Mouse (Mus musculus) neural tube, embryonic 14.5 days (tissue): ENCODE measurements around the gene Stxbp4. TPM values are rescaled to one million over a fixed set of nuclear protein-coding genes. Genes with fewer than 3 reads are reported as not detected.
A peak's percentile ranks its signal among the peaks of the same experiment; 100 is the strongest.

Source experiments
- ATAC-seq: fragments of 200-750 bp; cut with Nextera tagmentation; 2 replicates; pipeline ENCODE4 v1.8.0; 2017; ENCODE audit warnings: low read depth, mild to moderate bottlenecking, moderate TSS enrichment, moderate library complexity
- H3K27ac ChIP-seq: fragments of 300-500 bp; sonication (generic); 2 replicates; pipeline ENCODE4 v1.5.1; 2014; ENCODE audit warnings: low read depth, mild to moderate bottlenecking, control low read depth, low read length, moderate library complexity, mixed read lengths
- H3K27me3 ChIP-seq: fragments of 300-500 bp; sonication (generic); 2 replicates; pipeline ENCODE4 v1.6.1; 2014; ENCODE audit warnings: low read length; ENCODE audit not compliant: control insufficient read depth, insufficient read depth
- H3K36me3 ChIP-seq: fragments of 300-500 bp; sonication (generic); 2 replicates; pipeline ENCODE4 v1.6.1; 2014; ENCODE audit warnings: low read length, mixed read lengths; ENCODE audit not compliant: control insufficient read depth, insufficient read depth
- H3K4me1 ChIP-seq: fragments of 300-500 bp; sonication (generic); 2 replicates; pipeline ENCODE4 v1.6.1; 2014; ENCODE audit warnings: low read length; ENCODE audit not compliant: control insufficient read depth, insufficient read depth
- H3K4me2 ChIP-seq: fragments of 300-500 bp; sonication (generic); 2 replicates; pipeline ENCODE4 v1.6.1; 2014; ENCODE audit warnings: mild to moderate bottlenecking, low read depth, low read length, control low read depth
- H3K4me3 ChIP-seq: fragments of 300-500 bp; sonication (generic); 2 replicates; pipeline ENCODE4 v1.5.1; 2014; ENCODE audit warnings: low read depth, low read length, control low read depth, mixed read lengths
- H3K9ac ChIP-seq: fragments of 300-500 bp; sonication (generic); replicated peaks from 2 replicates; pipeline ENCODE4 v1.6.1; 2014; ENCODE audit warnings: low read depth, mild to moderate bottlenecking, control low read depth, low read length, mixed read lengths
- H3K9me3 ChIP-seq: fragments of 300-500 bp; sonication (generic); 2 replicates; pipeline ENCODE4 v1.6.1; 2016; ENCODE audit warnings: low read length; ENCODE audit not compliant: control insufficient read depth
- WGBS: fragments of 180-500 bp; shearing (Covaris S2); extraction: QIAGEN DNeasy Blood & Tissue Kit; methylation state at CpG from one replicate; pipeline ENCODE4 v1.1.7; 2014; 5-methylcytosine and 5-hydroxymethylcytosine counted together
- polyA plus RNA-seq: library from polyadenylated mRNA; unstranded; fragments of >200 nt; fragmentation: Nextera tagmentation; extraction: Ambion mirVana; gene quantifications from 2 replicates; pipeline ENCODE4 v1.2.1, GENCODE M21; 2014

The Stxbp4 gene
- polyA plus RNA-seq, 1 experiment from 2014 or later = 18.1 TPM

- ATAC-seq = no peak
- WGBS = 54% methylated on average over 5 of the region's 5 CpGs
- H3K4me2 ChIP-seq = no peak overlapping the region
- H3K9me3 ChIP-seq = no peaks in the 10 kb centered on the region
- no peak overlapping the region for H3K9ac ChIP-seq
- H3K27me3 ChIP-seq = no peaks in the 10 kb centered on the region
- H3K36me3 ChIP-seq = no peaks in the 10 kb centered on the region
- peaks cover 4% of the 10 kb centered on the region; the same call in 1 of the 2 replicates for H3K4me1 ChIP-seq
- H3K27ac ChIP-seq = no peak overlapping the region
- no peak overlapping the region for H3K4me3 ChIP-seq
Observed at GRCm38 (mm10) chr11:90553963-90554362, 83.9 kb downstream of the Stxbp4 start.

- H3K9ac ChIP-seq = no peak overlapping the region
- no peak overlapping the region for H3K4me3 ChIP-seq
- H3K36me3 ChIP-seq = no peaks in the 10 kb centered on the region
- no peak overlapping the region for H3K27ac ChIP-seq
- no peak overlapping the region for H3K4me2 ChIP-seq
- H3K27me3 ChIP-seq = no peaks in the 10 kb centered on the region
- 52% methylated on average over 18 of the region's 18 CpGs for WGBS
- no peaks in the 10 kb centered on the region for H3K9me3 ChIP-seq
- no peak for ATAC-seq
- H3K4me1 ChIP-seq = peaks cover 3% of the 10 kb centered on the region; the same call in 1 of the 2 replicates
Observed at GRCm38 (mm10) chr11:90552303-90553201, 85.3 kb downstream of the Stxbp4 start.

- 25% methylated on average over 13 of the region's 13 CpGs for WGBS
- no peak overlapping the region for H3K27ac ChIP-seq
- no peaks in the 10 kb centered on the region for H3K27me3 ChIP-seq
- H3K4me1 ChIP-seq = peaks cover 3% of the 10 kb centered on the region; the same call in 1 of the 2 replicates
- no peak overlapping the region for H3K9ac ChIP-seq
- no peaks in the 10 kb centered on the region for H3K9me3 ChIP-seq
- H3K36me3 ChIP-seq = no peaks in the 10 kb centered on the region
- ATAC-seq = peak; percentile 34; the same call in 1 of the 2 replicates
- 0 out of 2 replicates have a peak overlapping the region, but pooled peaks have one; percentile 1 for H3K4me2 ChIP-seq
- no peak overlapping the region for H3K4me3 ChIP-seq
Observed at GRCm38 (mm10) chr11:90548560-90548959, 89.3 kb downstream of the Stxbp4 start.

- H3K4me1 ChIP-seq = no peaks in the 10 kb centered on the region
- no peak overlapping the region for H3K4me2 ChIP-seq
- 94% methylated on average over 7 of the region's 7 CpGs for whole genome bisulfite sequencing
- H3K27ac ChIP-seq = no peak overlapping the region
- peaks cover 5% of the 10 kb centered on the region; the same call in 1 of the 2 replicates for H3K36me3 ChIP-seq
- no peak overlapping the region for H3K4me3 ChIP-seq
- H3K9me3 ChIP-seq = no peaks in the 10 kb centered on the region
- H3K9ac ChIP-seq = no peak overlapping the region
- no peak for ATAC-seq
- no peaks in the 10 kb centered on the region for H3K27me3 ChIP-seq
Observed at GRCm38 (mm10) chr11:90538636-90539263, 99.1 kb downstream of the Stxbp4 start.

- 89% methylated on average over 2 of the region's 2 CpGs for WGBS
- ATAC-seq = no peak
- H3K27me3 ChIP-seq = no peaks in the 10 kb centered on the region
Observed at GRCm38 (mm10) chr11:90525311-90525710, 112.6 kb downstream of the Stxbp4 start.

GRCm38 (mm10) chr11:90521040-90521439, 116.8 kb downstream of the Stxbp4 start:
- H3K9me3 ChIP-seq = no peaks in the 10 kb centered on the region
- H3K9ac ChIP-seq = no peak overlapping the region
- 46% methylated on average over 8 of the region's 8 CpGs for WGBS
- no peak overlapping the region for H3K4me3 ChIP-seq
- no peak overlapping the region for H3K27ac ChIP-seq
- no peaks in the 10 kb centered on the region for H3K27me3 ChIP-seq
- H3K36me3 ChIP-seq = no peaks in the 10 kb centered on the region
- no peak overlapping the region for H3K4me2 ChIP-seq
- ATAC-seq = no peak
- no peaks in the 10 kb centered on the region for H3K4me1 ChIP-seq

More at GRCm38 (mm10) chr11:90525311-90525710, 112.6 kb downstream of the Stxbp4 start:
- no peak overlapping the region for H3K9ac ChIP-seq
- no peaks in the 10 kb centered on the region for H3K36me3 ChIP-seq
- H3K4me2 ChIP-seq = no peak overlapping the region
- H3K27ac ChIP-seq = no peak overlapping the region
- H3K9me3 ChIP-seq = no peaks in the 10 kb centered on the region
- H3K4me3 ChIP-seq = no peak overlapping the region
- H3K4me1 ChIP-seq = no peaks in the 10 kb centered on the region

- Histone ChIP-seq H3K36me3 (no peaks in the 10 kb centered on the region), H3K4me2 (no peak overlapping the region), H3K4me1 (no peaks in the 10 kb centered on the region; the same call in 1 of the 2 replicates), H3K27me3 (no peaks in the 10 kb centered on the region), H3K9me3 (no peaks in the 10 kb centered on the region), H3K9ac (no peak overlapping the region), H3K27ac (no peak overlapping the region), H3K4me3 (no peak overlapping the region)
- WGBS = 100% methylated on average over 1 of the region's 1 CpGs
- ATAC-seq = no peak
Observed at GRCm38 (mm10) chr11:90517750-90518149, 120.1 kb downstream of the Stxbp4 start.

- Histone ChIP-seq H3K27ac (no peak overlapping the region), H3K4me3 (no peak overlapping the region), H3K27me3 (no peaks in the 10 kb centered on the region), H3K36me3 (no peaks in the 10 kb centered on the region), H3K4me2 (no peak overlapping the region), H3K4me1 (no peaks in the 10 kb centered on the region; the same call in 1 of the 2 replicates), H3K9me3 (no peaks in the 10 kb centered on the region), H3K9ac (no peak overlapping the region)
- ATAC-seq = no peak
- 66% methylated on average over 5 of the region's 5 CpGs for WGBS
Observed at GRCm38 (mm10) chr11:90512538-90513219, 125.2 kb downstream of the Stxbp4 start.
